Mouse (Mus musculus) liver, embryonic 16.5 days (tissue): Measurements from ENCODE around the gene Gm42517. TPM values are rescaled to one million over a fixed set of nuclear protein-coding genes. Genes with fewer than 3 reads are reported as not detected.
A peak's percentile ranks its signal among the peaks of the same experiment; 100 is the strongest.

Experiments used
- ATAC-seq: fragments of 200-750 bp; cut with Nextera tagmentation; 2 replicates; pipeline ENCODE4 v1.8.0; 2017; ENCODE audit warnings: low read depth, mild to moderate bottlenecking, moderate number of reproducible peaks, moderate library complexity
- H3K27ac ChIP-seq: fragments of 300-500 bp; sonication (generic); 2 replicates; pipeline ENCODE4 v1.5.1; 2014; ENCODE audit warnings: mild to moderate bottlenecking, low read length
- H3K27me3 ChIP-seq: fragments of 300-500 bp; sonication (generic); 2 replicates; pipeline ENCODE4 v1.6.1; 2014; ENCODE audit warnings: low read depth, low read length, mixed read lengths; ENCODE audit not compliant: control insufficient read depth, insufficient read depth
- H3K36me3 ChIP-seq: fragments of 300-500 bp; sonication (generic); 2 replicates; pipeline ENCODE4 v1.6.1; 2014; ENCODE audit warnings: mild to moderate bottlenecking; ENCODE audit not compliant: control insufficient read depth, insufficient read depth
- H3K4me1 ChIP-seq: fragments of 300-500 bp; sonication (generic); 2 replicates; pipeline ENCODE4 v1.6.1; 2014; ENCODE audit warnings: low read depth, low read length, mixed read lengths; ENCODE audit not compliant: control insufficient read depth
- H3K4me2 ChIP-seq: fragments of 300-500 bp; sonication (generic); 2 replicates; pipeline ENCODE4 v1.6.1; 2014; ENCODE audit warnings: low read depth, low read length, mixed read lengths
- H3K4me3 ChIP-seq: fragments of 300-500 bp; sonication (generic); 2 replicates; pipeline ENCODE4 v1.5.1; 2014; ENCODE audit warnings: low read depth, mild to moderate bottlenecking, low read length
- H3K9ac ChIP-seq: fragments of 300-500 bp; sonication (generic); 2 replicates; pipeline ENCODE4 v1.6.1; 2014; ENCODE audit warnings: low read depth, low read length
- H3K9me3 ChIP-seq: fragments of 300-500 bp; sonication (generic); replicated peaks from 2 replicates; pipeline ENCODE4 v1.6.1; 2016; ENCODE audit warnings: low read length; ENCODE audit not compliant: control insufficient read depth
- WGBS: fragments of 180-500 bp; shearing (Covaris S2); extraction: QIAGEN DNeasy Blood & Tissue Kit; methylation state at CpG from one replicate; pipeline ENCODE4 v1.1.7; 2014; ENCODE audit not compliant: insufficient replicate concordance; 5-methylcytosine and 5-hydroxymethylcytosine counted together
- polyA plus RNA-seq: library from polyadenylated mRNA; unstranded; fragments of >200 nt; fragmentation: Nextera tagmentation; extraction: Ambion mirVana; gene quantifications from 2 replicates; pipeline ENCODE4 v1.2.1, GENCODE M21; 2015

Gm42517 gene
- polyA plus RNA-seq, 1 experiment from 2014 or later, result not detected

GRCm38 (mm10) chr5:108362330-108362729 is 5.4 kb downstream of the Gm42517 start:
- no peak overlapping the region for H3K4me2 ChIP-seq
- no peak overlapping the region for H3K4me3 ChIP-seq
- 23% methylated on average over 3 of the region's 3 CpGs for WGBS
- no peaks in the 10 kb centered on the region; the same call in 1 of the 2 replicates for H3K4me1 ChIP-seq
- no peaks in the 10 kb centered on the region for H3K9me3 ChIP-seq
- peaks cover 36% of the 10 kb centered on the region for H3K27me3 ChIP-seq
- H3K9ac ChIP-seq, result no peak overlapping the region
- no peak overlapping the region for H3K27ac ChIP-seq
- no peak for ATAC-seq
- no peaks in the 10 kb centered on the region for H3K36me3 ChIP-seq

- Histone ChIP-seq H3K9me3 (no peaks in the 10 kb centered on the region), H3K27me3 (peaks cover 16% of the 10 kb centered on the region), H3K4me3 (no peak overlapping the region), H3K36me3 (no peaks in the 10 kb centered on the region), H3K4me1 (no peaks in the 10 kb centered on the region), H3K4me2 (no peak overlapping the region), H3K9ac (no peak overlapping the region), H3K27ac (no peak overlapping the region)
- ATAC-seq, result no peak
- WGBS, result 50% methylated on average over 4 of the region's 4 CpGs
Measured at GRCm38 (mm10) chr5:108360211-108360610, 7.5 kb downstream of the Gm42517 start.

GRCm38 (mm10) chr5:108359491-108359890 is 8.2 kb downstream of the Gm42517 start:
- H3K4me2 ChIP-seq, result no peak overlapping the region
- no peak for ATAC-seq
- H3K36me3 ChIP-seq, result no peaks in the 10 kb centered on the region
- H3K27ac ChIP-seq, result no peak overlapping the region
- H3K27me3 ChIP-seq, result peaks cover 9% of the 10 kb centered on the region
- WGBS, result 77% methylated on average over 9 of the region's 9 CpGs
- no peaks in the 10 kb centered on the region for H3K9me3 ChIP-seq
- no peak overlapping the region for H3K9ac ChIP-seq
- no peaks in the 10 kb centered on the region for H3K4me1 ChIP-seq
- H3K4me3 ChIP-seq, result no peak overlapping the region

DNA sequence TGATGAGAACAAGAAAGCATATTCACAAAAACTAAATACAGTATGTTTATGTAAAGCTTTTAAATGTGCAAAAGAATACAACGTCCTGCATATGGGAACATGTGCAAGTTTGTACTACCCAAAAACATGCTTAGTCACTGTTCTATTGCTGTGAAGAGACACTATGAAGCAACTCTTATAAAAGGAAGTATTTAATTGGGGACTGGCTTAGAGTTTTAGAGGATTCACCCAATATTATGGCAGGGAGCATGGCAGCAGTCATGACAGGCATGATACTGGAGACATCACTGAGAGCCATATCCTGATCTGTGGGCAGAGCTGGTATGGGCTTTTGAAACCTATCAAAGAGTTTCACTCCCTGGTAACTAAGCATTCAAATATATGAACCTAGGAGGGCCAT is 9.9 kb downstream of the Gm42517 start:
- no peaks in the 10 kb centered on the region for H3K9me3 ChIP-seq
- H3K4me2 ChIP-seq, result no peak overlapping the region
- H3K27ac ChIP-seq, result no peak overlapping the region
- no peak for ATAC-seq
- no peaks in the 10 kb centered on the region for H3K4me1 ChIP-seq
- H3K9ac ChIP-seq, result no peak overlapping the region
- no peaks in the 10 kb centered on the region for H3K36me3 ChIP-seq
- H3K4me3 ChIP-seq, result no peak overlapping the region
- no peaks in the 10 kb centered on the region for H3K27me3 ChIP-seq
- 65% methylated on average over 1 of the region's 1 CpGs for WGBS

- ATAC-seq, result no peak
- H3K4me2 ChIP-seq, result no peak overlapping the region
- WGBS, result 41% methylated on average over 2 of the region's 2 CpGs
Measured at GRCm38 (mm10) chr5:108354056-108354455, 13.7 kb downstream of the Gm42517 start.

GRCm38 (mm10) chr5:108349511-108350148 is 18.1 kb downstream of the Gm42517 start:
- WGBS, result 77% methylated on average over 9 of the region's 9 CpGs
- H3K4me3 ChIP-seq, result no peak overlapping the region
- H3K27me3 ChIP-seq, result no peaks in the 10 kb centered on the region
- no peaks in the 10 kb centered on the region for H3K9me3 ChIP-seq
- no peak overlapping the region for H3K9ac ChIP-seq
- no peak overlapping the region for H3K27ac ChIP-seq
- H3K4me2 ChIP-seq, result no peak overlapping the region
- H3K4me1 ChIP-seq, result no peaks in the 10 kb centered on the region; the same call in 1 of the 2 replicates
- no peaks in the 10 kb centered on the region for H3K36me3 ChIP-seq
- ATAC-seq, result no peak

More at GRCm38 (mm10) chr5:108354056-108354455, 13.7 kb downstream of the Gm42517 start:
- H3K27me3 ChIP-seq, result no peaks in the 10 kb centered on the region
- H3K9ac ChIP-seq, result no peak overlapping the region
- no peaks in the 10 kb centered on the region for H3K9me3 ChIP-seq
- no peak overlapping the region for H3K27ac ChIP-seq
- no peak overlapping the region for H3K4me3 ChIP-seq
- no peaks in the 10 kb centered on the region for H3K36me3 ChIP-seq
- no peaks in the 10 kb centered on the region for H3K4me1 ChIP-seq

DNA sequence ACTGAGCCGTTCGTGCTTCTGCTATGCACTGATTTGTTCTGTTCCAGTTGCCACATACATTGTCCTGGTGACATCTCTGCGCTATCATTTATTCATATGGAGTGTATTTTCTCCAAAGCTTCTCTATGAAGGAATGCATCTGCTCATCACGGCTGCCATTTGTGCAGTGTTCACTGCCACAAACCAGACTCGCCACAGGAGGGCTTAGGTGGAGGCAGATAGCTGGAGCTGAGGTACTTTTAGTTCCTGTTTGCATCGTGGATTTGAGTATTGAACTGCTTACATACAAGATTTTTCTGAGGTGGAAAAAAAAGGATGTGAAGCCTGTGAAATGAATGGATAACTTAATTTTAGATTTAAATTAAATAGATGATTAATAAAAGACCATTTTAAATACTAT is 19.9 kb downstream of the Gm42517 start:
- Histone ChIP-seq H3K4me1 (no peaks in the 10 kb centered on the region; the same call in 1 of the 2 replicates), H3K4me3 (no peak overlapping the region), H3K9me3 (no peaks in the 10 kb centered on the region), H3K27ac (no peak overlapping the region), H3K4me2 (no peak overlapping the region), H3K36me3 (no peaks in the 10 kb centered on the region), H3K27me3 (no peaks in the 10 kb centered on the region), H3K9ac (no peak overlapping the region)
- no peak for ATAC-seq
- WGBS, result 68% methylated on average over 6 of the region's 6 CpGs

- Histone ChIP-seq H3K4me1 (no peaks in the 10 kb centered on the region; the same call in 1 of the 2 replicates), H3K27me3 (no peaks in the 10 kb centered on the region), H3K9me3 (no peaks in the 10 kb centered on the region), H3K27ac (no peak overlapping the region), H3K36me3 (no peaks in the 10 kb centered on the region), H3K9ac (no peak overlapping the region), H3K4me2 (no peak overlapping the region), H3K4me3 (no peak overlapping the region)
- 27% methylated on average over 10 of the region's 10 CpGs for WGBS
- ATAC-seq, result peak; percentile 47; the same call in 1 of the 2 replicates
Measured at GRCm38 (mm10) chr5:108345313-108346071, 22.2 kb downstream of the Gm42517 start.

DNA sequence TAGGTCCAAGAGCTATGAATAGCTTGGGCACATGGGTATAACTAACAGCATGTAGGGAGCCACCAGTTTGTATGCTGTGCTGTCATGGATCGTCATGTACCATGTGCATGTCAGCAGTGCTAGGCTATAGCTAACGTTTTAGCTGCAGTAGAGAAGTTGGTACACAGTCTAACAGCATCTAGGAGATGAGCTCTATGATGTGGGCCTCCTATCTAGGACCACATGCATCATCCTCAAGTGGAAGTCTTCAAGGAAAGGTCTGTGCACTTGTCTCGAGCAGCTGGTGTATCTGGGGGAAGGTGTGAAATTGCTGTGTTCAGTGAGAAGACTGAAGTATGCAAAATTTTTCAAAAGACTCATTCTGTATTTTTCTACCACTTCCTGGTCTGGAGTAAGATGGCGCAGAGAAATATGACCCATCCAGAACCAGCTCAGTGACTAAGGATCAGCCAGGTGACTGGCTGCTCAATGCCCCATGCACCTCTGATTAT is 24.0 kb downstream of the Gm42517 start:
- H3K27me3 ChIP-seq, result no peaks in the 10 kb centered on the region
- H3K36me3 ChIP-seq, result 0 out of 2 replicates have a peak, but pooled peaks cover 3% of the 10 kb centered on the region
- H3K9ac ChIP-seq, result no peak overlapping the region
- no peak for ATAC-seq
- no peak overlapping the region for H3K4me2 ChIP-seq
- no peaks in the 10 kb centered on the region; the same call in 1 of the 2 replicates for H3K4me1 ChIP-seq
- H3K4me3 ChIP-seq, result no peak overlapping the region
- H3K9me3 ChIP-seq, result no peaks in the 10 kb centered on the region
- 75% methylated on average over 4 of the region's 4 CpGs for WGBS
- no peak overlapping the region for H3K27ac ChIP-seq
